Mouse (Mus musculus): ENCODE results near the gene Asb18.

Asb18 gene

GRCm38 (mm10) chr1:90014446-90014845 is at the start of gene Asb18:
Gene Asb18, minus strand, starts transcription at chr1:90014666.
- DNase-seq = no peak

- DNase-seq = peak; percentile 62
These were observed 46.1 kb upstream of the Asb18 start for GRCm38 (mm10) chr1:90060599-90060998.

- no peak for DNase-seq
These were observed 45.6 kb upstream of the Asb18 start for GRCm38 (mm10) chr1:90060054-90060453.

- DNase-seq = no peak
These were observed 40.5 kb upstream of the Asb18 start for GRCm38 (mm10) chr1:90054991-90055390.

- DNase-seq = peak; percentile 60
These were observed 36.9 kb upstream of the Asb18 start for GRCm38 (mm10) chr1:90051347-90051746.

GRCm38 (mm10) chr1:90050046-90050739 is 35.7 kb upstream of the Asb18 start:
- no peak for DNase-seq

- DNase-seq = no peak
These were observed 13.8 kb upstream of the Asb18 start for GRCm38 (mm10) chr1:90028305-90028704.

GRCm38 (mm10) chr1:90026945-90027344 is 12.5 kb upstream of the Asb18 start:
- no peak for DNase-seq

- no peak for DNase-seq
These were observed 5.9 kb upstream of the Asb18 start for GRCm38 (mm10) chr1:90020336-90020735.

- no peak for DNase-seq
These were observed 3.6 kb upstream of the Asb18 start for GRCm38 (mm10) chr1:90018071-90018470.

GRCm38 (mm10) chr1:90013273-90013672 is 1.2 kb downstream of the Asb18 start:
- DNase-seq = peak; percentile 18

- no peak for DNase-seq
These were observed 1.6 kb downstream of the Asb18 start for GRCm38 (mm10) chr1:90012850-90013249.

- no peak for DNase-seq
These were observed 2.3 kb downstream of the Asb18 start for GRCm38 (mm10) chr1:90012168-90012567.

- DNase-seq = no peak
These were observed 4.4 kb downstream of the Asb18 start for GRCm38 (mm10) chr1:90010077-90010476.

GRCm38 (mm10) chr1:90009188-90009587 is 5.3 kb downstream of the Asb18 start:
- no peak for DNase-seq

- peak; percentile 26 for DNase-seq
These were observed 7.8 kb downstream of the Asb18 start for GRCm38 (mm10) chr1:90006666-90007065.

GRCm38 (mm10) chr1:90000981-90001380 is 13.5 kb downstream of the Asb18 start:
- DNase-seq = no peak

GRCm38 (mm10) chr1:89999858-90000257 is 14.6 kb downstream of the Asb18 start:
- DNase-seq = no peak

- no peak for DNase-seq
These were observed 15.8 kb downstream of the Asb18 start for GRCm38 (mm10) chr1:89998696-89999095.

GRCm38 (mm10) chr1:89998076-89998475 is 16.4 kb downstream of the Asb18 start:
- DNase-seq = no peak

- no peak for DNase-seq
These were observed 22.2 kb downstream of the Asb18 start for GRCm38 (mm10) chr1:89992256-89992655.

- DNase-seq = no peak
These were observed 37.2 kb downstream of the Asb18 start for GRCm38 (mm10) chr1:89977261-89977660.

- DNase-seq = no peak
These were observed 38.1 kb downstream of the Asb18 start for GRCm38 (mm10) chr1:89976411-89976810.

- DNase-seq = no peak
These were observed 39.9 kb downstream of the Asb18 start for GRCm38 (mm10) chr1:89974541-89974940.

- DNase-seq = no peak
These were observed 42.6 kb downstream of the Asb18 start for GRCm38 (mm10) chr1:89971848-89972247.

Data from right cerebral cortex, postnatal 4 days (tissue).